Mouse (Mus musculus) CD8-positive naive resting alpha-beta T cell, adult 57 days (primary cell): Measurements from ENCODE around the gene Gm13178. TPM values are rescaled to one million over a fixed set of nuclear protein-coding genes. Genes with fewer than 3 reads are reported as not detected.

Experiments
- total RNA-seq: library from RNA; stranded (reverse); gene quantifications from one replicate; pipeline ENCODE4 v1.2.4, GENCODE M21; 2023

Gene Gm13178
- total RNA-seq: not detected

GRCm38 (mm10) chr4:144721304-144721703, at the start of gene Gm13178:
Gene Gm13178, minus strand, starts transcription at chr4:144721404.

GRCm38 (mm10) chr4:144686268-144686667, 34.9 kb downstream of the Gm13178 start, which contains the start of gene Gm436:
Gene Gm436, minus strand, starts transcription at chr4:144686368.

Other genes starting within 250 kb of the Gm13178 start
- not detected for gene 9430007A20Rik, start 201.6 kb downstream of the Gm13178 start, total RNA-seq
- not detected for gene Gm13124, start 156.3 kb downstream of the Gm13178 start, total RNA-seq
- not detected for gene Aadacl4, start 107.7 kb downstream of the Gm13178 start, total RNA-seq
- gene Gm436, start 35.0 kb downstream of the Gm13178 start, total RNA-seq: not detected
- gene Gm438, start 65.2 kb upstream of the Gm13178 start, total RNA-seq: not detected
- gene Dhrs3, start 171.4 kb upstream of the Gm13178 start, total RNA-seq: 2.7 TPM